Comparison of ENCODE assay signal across 8 mouse cellular contexts in genomic region chr9:78427362-78427781, GRCm38 (mm10). TPM values are rescaled to one million over a fixed set of nuclear protein-coding genes. Genes with fewer than 3 reads are reported as not detected.
DNase-seq lines count a peak whose midpoint lies in the region; ATAC-seq and TF ChIP-seq lines count a peak whose summit lies in the region.

No protein-coding gene starts in this region.

- 21% methylated on average over 27 of the region's 27 CpGs for WGBS in limb, embryonic 12.5 days

- H3K9me3 ChIP-seq in limb, embryonic 12.5 days: no peaks in the 10 kb centered on the region

- H3K36me3 ChIP-seq in testis, adult 2 months (ENCODE audit: control insufficient read depth, insufficient read depth, low read length): no peaks in the 10 kb centered on the region; the same call in 1 of the 2 replicates
- no peaks in the 10 kb centered on the region for H3K36me3 ChIP-seq in limb, embryonic 12.5 days

- H3K4me2 ChIP-seq in limb, embryonic 12.5 days: peak overlapping the region; percentile 62

- no peak for ATAC-seq in limb, embryonic 12.5 days (ENCODE audit: insufficient number of reproducible peaks, insufficient read depth, low FRiP score, low TSS enrichment, low read depth)

- peak; percentile 11 to 23 for DNase-seq in cerebellum, postnatal 25 days
- DNase-seq in cerebellum, adult 11 months: no peak
- DNase-seq in testis, postnatal 10 days (ENCODE audit: low spot score): no peak
- peak; percentile 10 to 12 for DNase-seq in natural killer cell, adult 2 months (ENCODE audit: low spot score in 2 of 2)
- no peak for DNase-seq in adipocyte (ENCODE audit: low spot score)
- no peak for DNase-seq in yolk sac, embryonic 10.5 days (ENCODE audit: low spot score)

- peaks cover 11% of the 10 kb centered on the region for H3K4me1 ChIP-seq in testis, adult 2 months (ENCODE audit: control insufficient read depth, insufficient read depth, low read length)
- no peaks in the 10 kb centered on the region; the same call in 1 of the 2 replicates for H3K4me1 ChIP-seq in limb, embryonic 12.5 days (replicated peaks)

- peak overlapping the region; percentile 97 for H3K4me3 ChIP-seq in testis, adult 2 months (ENCODE audit: control insufficient read depth, low read depth, low read length)
- peak overlapping the region; percentile 31 for H3K4me3 ChIP-seq in limb, embryonic 12.5 days (replicated peaks)

- no peak for TF ChIP-seq CTCF in testis, adult 2 months (IDR thresholded peaks at IDR 0.05; ENCODE audit: control insufficient read depth, insufficient read depth, insufficient replicate concordance, low read depth, low read length)

- peak; percentile 74 for TF ChIP-seq POLR2A in testis, adult 2 months (IDR thresholded peaks at IDR 0.05; ENCODE audit: control insufficient read depth, low read depth, low read length)

- peak overlapping the region; percentile 47; the same call in 1 of the 2 replicates for H3K9ac ChIP-seq in limb, embryonic 12.5 days (replicated peaks)

- peak overlapping the region; percentile 87; the same call in 1 of the 2 replicates for H3K27ac ChIP-seq in testis, adult 2 months (ENCODE audit: control insufficient read depth, insufficient read depth, low read depth, low read length)
- no peak overlapping the region for H3K27ac ChIP-seq in limb, embryonic 12.5 days

- H3K27me3 ChIP-seq in testis, adult 2 months (ENCODE audit: control insufficient read depth, insufficient read depth, low read length): no peaks in the 10 kb centered on the region
- no peaks in the 10 kb centered on the region; the same call in 1 of the 2 replicates for H3K27me3 ChIP-seq in limb, embryonic 12.5 days

RNA-seq across cellular contexts. Expression of gene Cgas, which starts 15.7 kb away (rescaled TPM):
- polyA plus RNA-seq in testis, adult 2 months (2012; rRNA removed): 0.09 and 0.10 TPM in 2 replicates
- 1.7 TPM in 2 replicates for polyA plus RNA-seq in limb, embryonic 12.5 days (2016; fragmentation: Nextera tagmentation; extraction: Ambion mirVana)

RNA-seq across cellular contexts. Expression of gene Mto1, which starts 20.6 kb away (rescaled TPM):
- 11.5 and 12.3 TPM in 2 replicates for polyA plus RNA-seq in testis, adult 2 months (2012; rRNA removed)
- 20.3 and 23.5 TPM in 2 replicates for polyA plus RNA-seq in limb, embryonic 12.5 days (2016; fragmentation: Nextera tagmentation; extraction: Ambion mirVana)

RNA-seq across cellular contexts. Expression of gene Gm17324, which starts 21.2 kb away (rescaled TPM):
- 3.4 and 3.7 TPM in 2 replicates for polyA plus RNA-seq in testis, adult 2 months (2012; rRNA removed)
- 0.79 and 0.88 TPM in 2 replicates for polyA plus RNA-seq in limb, embryonic 12.5 days (2016; fragmentation: Nextera tagmentation; extraction: Ambion mirVana)

RNA-seq across cellular contexts. Expression of gene Ddx43, which starts 31.8 kb away (rescaled TPM):
- polyA plus RNA-seq in testis, adult 2 months (2012; rRNA removed): 3.0 and 4.0 TPM in 2 replicates
- 0.30 and 0.54 TPM in 2 replicates for polyA plus RNA-seq in limb, embryonic 12.5 days (2016; fragmentation: Nextera tagmentation; extraction: Ambion mirVana)

RNA-seq across cellular contexts. Expression of gene Ooep, which starts 48.8 kb away (rescaled TPM):
- not detected in 2 replicates for polyA plus RNA-seq in testis, adult 2 months (2012; rRNA removed)
- 2.5 and 3.0 TPM in 2 replicates for polyA plus RNA-seq in limb, embryonic 12.5 days (2016; fragmentation: Nextera tagmentation; extraction: Ambion mirVana)

Comparison
In these comparisons a context has a peak if more than half of its experiments do, and no peak if none do; other contexts are left out.
1. DNase-seq: peak in cerebellum, postnatal 25 days (2 of 2) and natural killer cell, adult 2 months (2 of 2); none in cerebellum, adult 11 months (single experiment), testis, postnatal 10 days (single experiment), adipocyte (single experiment) and yolk sac, embryonic 10.5 days (single experiment).